Mouse (Mus musculus): ENCODE results near the gene Ston1.

GRCm38 (mm10) chr17:88632631-88633030 lies 35.1 kb downstream of the Ston1 start:
- TF ChIP-seq CTCF (IDR thresholded peaks at IDR 0.05; ENCODE audit: extremely low read depth, insufficient read depth, low read length) (no peak), POLR2A (IDR thresholded peaks at IDR 0.05; ENCODE audit: extremely low read depth, insufficient read depth, low read length) (no peak)
